Mouse (Mus musculus) thymus, postnatal 25 days (tissue): Measurements from ENCODE around the gene Ptma.
A peak's percentile ranks its signal among the peaks of the same experiment; 100 is the strongest.
"Not testable (repeated sequence)": the region's sequence is repeated elsewhere in the genome, so short reads cannot be mapped to it uniquely, and the experiment has no call there.

ENCODE experiments used
- DNase-seq: peaks from one replicate; pipeline ENCODE4 v3.0.0; 2022

Ptma gene

GRCm38 (mm10) chr1:86497361-86497760, 29.2 kb upstream of the Ptma start:
- DNase-seq = no peak

- DNase-seq = no peak
Observed at GRCm38 (mm10) chr1:86497986-86498385, 28.5 kb upstream of the Ptma start.

- DNase-seq = no peak
Observed at GRCm38 (mm10) chr1:86498611-86499010, 27.9 kb upstream of the Ptma start.

GRCm38 (mm10) chr1:86499903-86500302, 26.6 kb upstream of the Ptma start:
- peak; percentile 89 for DNase-seq

GRCm38 (mm10) chr1:86500681-86501080, 25.8 kb upstream of the Ptma start:
- no peak for DNase-seq

GRCm38 (mm10) chr1:86501114-86501532, 25.4 kb upstream of the Ptma start:
- peak; percentile 84 for DNase-seq

- peak; percentile 96 for DNase-seq
Observed at GRCm38 (mm10) chr1:86501559-86501958, 25.0 kb upstream of the Ptma start.

GRCm38 (mm10) chr1:86502221-86503048, 24.1 kb upstream of the Ptma start:
- peak; percentile 45 for DNase-seq

GRCm38 (mm10) chr1:86503165-86503747, 23.3 kb upstream of the Ptma start:
- peak; percentile 80 for DNase-seq

- DNase-seq = peak; percentile 90
Observed at GRCm38 (mm10) chr1:86503906-86504696, 22.4 kb upstream of the Ptma start.

GRCm38 (mm10) chr1:86504697-86505421, 21.7 kb upstream of the Ptma start:
- peak; percentile 35 for DNase-seq

GRCm38 (mm10) chr1:86505461-86505860, 21.1 kb upstream of the Ptma start:
- no peak for DNase-seq

- no peak for DNase-seq
Observed at GRCm38 (mm10) chr1:86506420-86506819, 20.1 kb upstream of the Ptma start.

GRCm38 (mm10) chr1:86507866-86508265, 18.7 kb upstream of the Ptma start:
- DNase-seq = no peak

- DNase-seq = peak; percentile 99
Observed at GRCm38 (mm10) chr1:86509410-86509809, 17.1 kb upstream of the Ptma start.

- DNase-seq = no peak
Observed at GRCm38 (mm10) chr1:86510266-86510665, 16.3 kb upstream of the Ptma start.

GRCm38 (mm10) chr1:86510676-86511441, 15.7 kb upstream of the Ptma start:
- no peak for DNase-seq

GRCm38 (mm10) chr1:86512154-86512720, 14.3 kb upstream of the Ptma start:
- DNase-seq = no peak

GRCm38 (mm10) chr1:86513031-86513430, 13.5 kb upstream of the Ptma start:
- DNase-seq = not testable (repeated sequence)

- DNase-seq = no peak
Observed at GRCm38 (mm10) chr1:86515715-86516410, 10.7 kb upstream of the Ptma start.

GRCm38 (mm10) chr1:86517076-86517475, 9.4 kb upstream of the Ptma start:
- no peak for DNase-seq
